In genomic region chr2:59416491-59417195, GRCm38 (mm10) we compare ENCODE assay signal across 14 mouse cellular contexts.
A peak's percentile ranks its signal among the peaks of the same experiment; 100 is the strongest.
DNase-seq lines count a peak whose midpoint lies in the region; ATAC-seq and TF ChIP-seq lines count a peak whose summit lies in the region.
"Had no signal": no experiment of that assay in that cellular context is flagged by ENCODE, and none has a peak within 500 bp of the region (broad histone marks: within the 10 kb centered on the region; RNA-seq: fewer than 3 reads in every experiment).

No protein-coding gene starts in this region.

- H3K4me2 ChIP-seq in neural tube, embryonic 15.5 days = no peak overlapping the region
- H3K4me2 ChIP-seq: embryonic facial prominence, embryonic 13.5 days had no signal

- H3K4me1 ChIP-seq in neural tube, embryonic 15.5 days = peaks cover 23% of the 10 kb centered on the region

- TF ChIP-seq CTCF in layer of hippocampus, adult 2 months (conservative IDR thresholded peaks at IDR 0.05) = no peak

- ATAC-seq in neural tube, embryonic 15.5 days (ENCODE audit: low FRiP score) = 0 out of 2 replicates have a peak, but pooled peaks have one; percentile 42
- ATAC-seq: liver, postnatal 0 days had no signal

- H3K9me3 ChIP-seq in neural tube, embryonic 15.5 days (replicated peaks) = no peaks in the 10 kb centered on the region

- no peaks in the 10 kb centered on the region for H3K36me3 ChIP-seq in neural tube, embryonic 15.5 days
- H3K36me3 ChIP-seq: embryonic facial prominence, embryonic 13.5 days had no signal

- no peaks in the 10 kb centered on the region for H3K27me3 ChIP-seq in neural tube, embryonic 15.5 days (replicated peaks)
- H3K27me3 ChIP-seq: embryonic facial prominence, embryonic 13.5 days had no signal

- no peak overlapping the region for H3K4me3 ChIP-seq in layer of hippocampus, adult 2 months
- no peak overlapping the region for H3K4me3 ChIP-seq in neural tube, embryonic 15.5 days (replicated peaks)
- H3K4me3 ChIP-seq: embryonic facial prominence, embryonic 13.5 days had no signal

- 52% methylated on average over 8 of the region's 8 CpGs for WGBS in neural tube, embryonic 15.5 days

- peak; percentile 89 for DNase-seq in heart, adult 11 months
- DNase-seq in heart, postnatal 10 days = no peak
- DNase-seq in layer of hippocampus, adult 2 months (ENCODE audit: low spot score in 2 of 2) = no peak
- no peak for DNase-seq in layer of hippocampus, postnatal 36 days
- peak; percentile 71 for DNase-seq in brain, adult 2 months (ENCODE audit: low read depth, low spot score)
- DNase-seq in T-cell, adult 2 months (ENCODE audit: low spot score) = no peak
- no peak for DNase-seq in cerebellum, adult 9-11 months
- DNase-seq: adrenal gland, postnatal 10 days; kidney, adult 18-20 months; kidney, postnatal 4 days; liver, postnatal 0 days; lung, postnatal 4 days had no signal

- H3K9ac ChIP-seq in neural tube, embryonic 15.5 days (replicated peaks) = no peak overlapping the region
- H3K9ac ChIP-seq: embryonic facial prominence, embryonic 13.5 days; liver, postnatal 0 days had no signal

- intact Hi-C loops in heart, postnatal 10 days (cut with DNase I) = no loop called here

- H3K27ac ChIP-seq in layer of hippocampus, adult 2 months = peak overlapping the region; percentile 70
- peak overlapping the region; percentile 41 for H3K27ac ChIP-seq in neural tube, embryonic 15.5 days (replicated peaks)
- H3K27ac ChIP-seq: embryonic facial prominence, embryonic 13.5 days had no signal

Comparison
In these comparisons a context has a peak if more than half of its experiments do, and no peak if none do; other contexts are left out.
1. DNase-seq: peak in heart, adult 11 months (single experiment) and brain, adult 2 months (single experiment); none in heart, postnatal 10 days (0 of 2), layer of hippocampus, adult 2 months (0 of 2), layer of hippocampus, postnatal 36 days (0 of 2), T-cell, adult 2 months (single experiment) and cerebellum, adult 9-11 months (single experiment).